Mouse (Mus musculus): ENCODE results near the gene Cbx5. TPM values are rescaled to one million over a fixed set of nuclear protein-coding genes. Genes with fewer than 3 reads are reported as not detected.

Cbx5 gene
- polyA plus RNA-seq, 1 experiment from 2014 or later, result 144 TPM

DNA sequence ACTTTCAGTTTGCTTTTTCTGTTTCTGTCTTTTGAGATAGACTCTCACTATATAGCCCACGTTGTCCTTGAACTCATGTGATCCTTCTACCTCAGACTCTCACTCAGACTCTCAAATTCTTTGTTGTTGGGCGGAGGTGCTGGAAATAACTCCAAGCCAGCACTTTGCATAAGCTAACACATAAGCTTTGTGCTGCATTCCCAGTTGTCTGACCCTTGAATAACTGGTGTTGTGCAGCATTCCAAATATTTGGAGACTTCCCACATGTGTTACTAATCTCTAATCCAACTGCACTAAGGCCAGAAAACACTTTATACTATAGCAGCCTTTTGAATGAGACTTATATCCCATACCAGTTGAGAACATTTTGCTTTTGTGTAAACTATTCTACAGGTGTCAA, 10.7 kb downstream of the Cbx5 start:
- 70% methylated on average over 2 of the region's 2 CpGs for WGBS

GRCm38 (mm10) chr15:103227572-103227971, 12.0 kb downstream of the Cbx5 start:
- Histone ChIP-seq H3K27me3 (ENCODE audit: insufficient read depth, low read length) (no peaks in the 10 kb centered on the region), H3K4me3 (ENCODE audit: low read depth, low read length) (no peak overlapping the region), H3K9ac (no peak overlapping the region), H3K9me3 (ENCODE audit: low read depth, low read length) (no peaks in the 10 kb centered on the region), H3K4me1 (ENCODE audit: insufficient read depth) (peaks cover 11% of the 10 kb centered on the region; the same call in 1 of the 2 replicates), H3K27ac (ENCODE audit: low read depth) (0 out of 2 replicates have a peak overlapping the region, but pooled peaks have one; percentile 15), H3K4me2 (0 out of 2 replicates have a peak overlapping the region, but pooled peaks have one; percentile 2), H3K36me3 (ENCODE audit: insufficient read depth) (no peaks in the 10 kb centered on the region)
- DNase-seq (no peak), ATAC-seq (ENCODE audit: insufficient read depth) (0 out of 2 replicates have a peak, but pooled peaks have one; percentile 33)
- TF ChIP-seq CTCF (IDR thresholded peaks at IDR 0.05; ENCODE audit: low read depth), result no peak
- WGBS, result 67% methylated on average over 2 of the region's 2 CpGs

More for the DNA sequence above, 10.7 kb downstream of the Cbx5 start:
- Histone ChIP-seq H3K4me3 (ENCODE audit: low read depth, low read length) (no peak overlapping the region), H3K9ac (no peak overlapping the region), H3K27me3 (ENCODE audit: insufficient read depth, low read length) (no peaks in the 10 kb centered on the region), H3K36me3 (ENCODE audit: insufficient read depth) (peaks cover 3% of the 10 kb centered on the region; the same call in 1 of the 2 replicates), H3K4me2 (no peak overlapping the region), H3K9me3 (ENCODE audit: low read depth, low read length) (no peaks in the 10 kb centered on the region), H3K4me1 (ENCODE audit: insufficient read depth) (peaks cover 11% of the 10 kb centered on the region; the same call in 1 of the 2 replicates), H3K27ac (ENCODE audit: low read depth) (no peak overlapping the region)
- TF ChIP-seq CTCF (IDR thresholded peaks at IDR 0.05; ENCODE audit: low read depth), result no peak
- peak; percentile 42 for DNase-seq
- ATAC-seq (ENCODE audit: insufficient read depth), result no peak

DNA sequence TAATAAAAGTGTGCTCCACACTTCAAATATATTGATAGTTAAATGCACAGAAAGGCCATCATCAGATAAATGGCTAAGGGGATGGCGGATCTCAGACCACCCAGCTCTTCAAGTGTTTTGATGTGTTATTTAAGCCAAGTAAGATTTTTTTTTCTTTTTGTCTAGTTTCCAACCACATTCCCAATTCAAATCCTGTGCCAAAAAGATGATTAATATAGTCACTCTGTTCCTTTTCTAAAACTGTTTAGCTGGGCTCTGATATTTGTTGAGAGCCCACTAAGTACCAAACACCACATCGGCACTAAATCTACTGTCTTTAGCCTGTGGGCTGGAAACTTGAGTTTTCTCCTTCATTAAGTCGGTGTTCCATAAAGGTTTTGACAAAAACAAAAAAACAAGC, 12.6 kb downstream of the Cbx5 start:
- no peak overlapping the region for H3K9ac ChIP-seq
- H3K9me3 ChIP-seq (ENCODE audit: low read depth, low read length), result no peaks in the 10 kb centered on the region
- no peak for TF ChIP-seq CTCF (IDR thresholded peaks at IDR 0.05; ENCODE audit: low read depth)
- H3K4me2 ChIP-seq, result no peak overlapping the region
- DNase-seq (peak; percentile 66), ATAC-seq (ENCODE audit: insufficient read depth) (0 out of 2 replicates have a peak, but pooled peaks have one; percentile 36)
- peak overlapping the region; percentile 42; the same call in 1 of the 2 replicates for H3K27ac ChIP-seq (ENCODE audit: low read depth)
- no peaks in the 10 kb centered on the region for H3K36me3 ChIP-seq (ENCODE audit: insufficient read depth)
- no peak overlapping the region for H3K4me3 ChIP-seq (ENCODE audit: low read depth, low read length)
- H3K27me3 ChIP-seq (ENCODE audit: insufficient read depth, low read length), result no peaks in the 10 kb centered on the region
- H3K4me1 ChIP-seq (ENCODE audit: insufficient read depth), result peaks cover 11% of the 10 kb centered on the region; the same call in 1 of the 2 replicates
- WGBS, result 59% methylated on average over 3 of the region's 3 CpGs

DNA sequence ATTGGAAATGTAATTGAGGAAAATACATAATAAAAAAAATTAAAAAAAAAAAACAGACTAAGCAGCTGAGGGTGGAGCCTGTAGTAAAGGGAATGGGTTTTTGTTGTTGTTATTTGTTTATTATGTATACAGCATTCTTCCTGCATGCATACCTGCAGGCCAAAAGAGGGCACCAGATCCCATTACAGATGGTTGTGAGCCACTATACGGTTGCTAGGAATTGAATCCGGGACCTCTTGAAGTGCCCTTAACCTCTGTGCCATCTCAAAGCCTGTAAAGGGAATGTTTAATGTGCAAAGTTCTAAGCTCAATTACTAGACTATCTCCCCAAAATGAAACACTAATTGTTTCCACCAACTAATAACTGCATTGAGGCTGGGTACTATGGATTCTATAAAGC, 15.5 kb downstream of the Cbx5 start:
- no peak for DNase-seq
- no peak for TF ChIP-seq CTCF (IDR thresholded peaks at IDR 0.05; ENCODE audit: low read depth)
- no peaks in the 10 kb centered on the region for H3K9me3 ChIP-seq (ENCODE audit: low read depth, low read length)
- WGBS, result 85% methylated on average over 2 of the region's 2 CpGs
- peaks cover 12% of the 10 kb centered on the region; the same call in 1 of the 2 replicates for H3K4me1 ChIP-seq (ENCODE audit: insufficient read depth)
- ATAC-seq (ENCODE audit: insufficient read depth), result no peak
- H3K27me3 ChIP-seq (ENCODE audit: insufficient read depth, low read length), result no peaks in the 10 kb centered on the region
- no peak overlapping the region for H3K4me2 ChIP-seq
- no peak overlapping the region for H3K4me3 ChIP-seq (ENCODE audit: low read depth, low read length)
- H3K36me3 ChIP-seq (ENCODE audit: insufficient read depth), result 0 out of 2 replicates have a peak, but pooled peaks cover 7% of the 10 kb centered on the region
- H3K9ac ChIP-seq, result no peak overlapping the region
- H3K27ac ChIP-seq (ENCODE audit: low read depth), result no peak overlapping the region

- Histone ChIP-seq H3K36me3 (ENCODE audit: insufficient read depth) (0 out of 2 replicates have a peak, but pooled peaks cover 7% of the 10 kb centered on the region), H3K4me3 (ENCODE audit: low read depth, low read length) (no peak overlapping the region), H3K9ac (no peak overlapping the region), H3K27ac (ENCODE audit: low read depth) (peak overlapping the region; percentile 56; the same call in 1 of the 2 replicates), H3K4me1 (ENCODE audit: insufficient read depth) (0 out of 2 replicates have a peak, but pooled peaks cover 3% of the 10 kb centered on the region), H3K27me3 (ENCODE audit: insufficient read depth, low read length) (no peaks in the 10 kb centered on the region), H3K9me3 (ENCODE audit: low read depth, low read length) (no peaks in the 10 kb centered on the region), H3K4me2 (no peak overlapping the region)
- TF ChIP-seq CTCF (IDR thresholded peaks at IDR 0.05; ENCODE audit: low read depth), result no peak
- ATAC-seq (ENCODE audit: insufficient read depth) (no peak), DNase-seq (no peak)
- WGBS, result 76% methylated on average over 1 of the region's 1 CpGs
These were observed 18.2 kb downstream of the Cbx5 start for GRCm38 (mm10) chr15:103221386-103221785.

GRCm38 (mm10) chr15:103220785-103221184, 18.8 kb downstream of the Cbx5 start:
- TF ChIP-seq CTCF (IDR thresholded peaks at IDR 0.05; ENCODE audit: low read depth), result no peak
- Histone ChIP-seq H3K27ac (ENCODE audit: low read depth) (peak overlapping the region; percentile 56; the same call in 1 of the 2 replicates), H3K9me3 (ENCODE audit: low read depth, low read length) (no peaks in the 10 kb centered on the region), H3K4me1 (ENCODE audit: insufficient read depth) (peaks cover 7% of the 10 kb centered on the region; the same call in 1 of the 2 replicates), H3K9ac (no peak overlapping the region), H3K4me3 (ENCODE audit: low read depth, low read length) (no peak overlapping the region), H3K4me2 (peak overlapping the region; percentile 0; the same call in 1 of the 2 replicates), H3K27me3 (ENCODE audit: insufficient read depth, low read length) (no peaks in the 10 kb centered on the region), H3K36me3 (ENCODE audit: insufficient read depth) (0 out of 2 replicates have a peak, but pooled peaks cover 7% of the 10 kb centered on the region)
- peak; percentile 43; the same call in 1 of the 2 replicates for ATAC-seq (ENCODE audit: insufficient read depth)
- WGBS, result 11% methylated on average over 3 of the region's 3 CpGs
- DNase-seq, result peak; percentile 66

GRCm38 (mm10) chr15:103216052-103216451, 23.6 kb downstream of the Cbx5 start:
- Histone ChIP-seq H3K9me3 (ENCODE audit: low read depth, low read length) (no peaks in the 10 kb centered on the region), H3K4me3 (ENCODE audit: low read depth, low read length) (peak overlapping the region; percentile 40; the same call in 1 of the 2 replicates), H3K9ac (peak overlapping the region; percentile 46; the same call in 1 of the 2 replicates), H3K4me2 (peak overlapping the region; percentile 65), H3K36me3 (ENCODE audit: insufficient read depth) (peaks cover 22% of the 10 kb centered on the region), H3K4me1 (ENCODE audit: insufficient read depth) (peaks cover 9% of the 10 kb centered on the region; the same call in 1 of the 2 replicates), H3K27ac (ENCODE audit: low read depth) (peak overlapping the region; percentile 92), H3K27me3 (ENCODE audit: insufficient read depth, low read length) (no peaks in the 10 kb centered on the region)
- 18% methylated on average over 2 of the region's 2 CpGs for WGBS
- TF ChIP-seq CTCF (IDR thresholded peaks at IDR 0.05; ENCODE audit: low read depth), result no peak
- DNase-seq, result no peak
- peak; percentile 12; the same call in 1 of the 2 replicates for ATAC-seq (ENCODE audit: insufficient read depth)
